Mouse (Mus musculus) G1E (cell line): Measurements from ENCODE around the gene Chka. TPM values are rescaled to one million over a fixed set of nuclear protein-coding genes. Genes with fewer than 3 reads are reported as not detected.

Experiments used
- ATAC-seq: 2 replicates; pipeline ENCODE4 v1.8.0; 2016; ENCODE audit warnings: mild to moderate bottlenecking; ENCODE audit not compliant: insufficient number of reproducible peaks, poor library complexity, low FRiP score, severe bottlenecking; ENCODE audit errors: extremely low read depth
- DNase-seq: peaks from one replicate; pipeline ENCODE4 v3.0.0; 2012; ENCODE audit warnings: low spot score
- H3K27me3 ChIP-seq: 2 replicates; pipeline ENCODE4 v1.6.1; 2012; ENCODE audit warnings: mild to moderate bottlenecking, low read length, inconsistent platforms; ENCODE audit not compliant: insufficient read depth
- H3K36me3 ChIP-seq: replicated peaks from 2 replicates; pipeline ENCODE3; 2012; ENCODE audit warnings: mild to moderate bottlenecking, inconsistent platforms
- H3K4me1 ChIP-seq: 2 replicates; pipeline ENCODE4 v1.6.1; 2012; ENCODE audit warnings: low read depth, low read length, inconsistent platforms, mixed read lengths; ENCODE audit not compliant: insufficient read depth
- H3K4me3 ChIP-seq: 2 replicates; pipeline ENCODE4 v1.5.1; 2012; ENCODE audit warnings: low read depth, mild to moderate bottlenecking, inconsistent platforms, low read length, moderate library complexity, mixed read lengths
- H3K9me3 ChIP-seq: replicated peaks from 2 replicates; pipeline ENCODE4 v1.6.1; 2012; ENCODE audit warnings: inconsistent platforms
- CTCF ChIP-seq: IDR thresholded peaks from 2 replicates; pipeline ENCODE4 v1.5.1; 2012; ENCODE audit warnings: low read depth, low read length, inconsistent platforms, mixed read lengths
- GATA1 ChIP-seq: IDR thresholded peaks from 2 replicates; pipeline ENCODE4 v1.6.1; 2012; ENCODE audit warnings: borderline replicate concordance, low read length, inconsistent platforms, mixed read lengths
- GATA2 ChIP-seq: IDR thresholded peaks from 2 replicates; pipeline ENCODE4 v1.6.1; 2012; ENCODE audit warnings: low read depth, low read length, inconsistent platforms, borderline replicate concordance
- POLR2AphosphoS5 ChIP-seq: IDR thresholded peaks from 2 replicates; pipeline ENCODE4 v1.6.1; 2012; ENCODE audit warnings: low read depth, low read length, inconsistent platforms; ENCODE audit not compliant: insufficient replicate concordance
- TAL1 ChIP-seq: conservative IDR thresholded peaks from 2 replicates; pipeline ENCODE4 v1.6.1; 2012; ENCODE audit warnings: low read depth, low read length, inconsistent platforms, mixed read lengths
- polyA plus RNA-seq: library from polyadenylated mRNA; stranded (reverse); fragments of >175 nt; gene quantifications from 2 replicates; pipeline ENCODE4 v1.2.3, GENCODE M21; 2012
- total RNA-seq, 2 experiments: library from RNA; stranded (forward) in 1 of 2; stranded (reverse) in 1 of 2; fragments of 200-1000 nt in 1 of 2; fragments of >200 nt in 1 of 2; fragmentation: Nextera tagmentation in 1 of 2; gene quantifications; 2 replicates each; pipeline ENCODE4 v1.2.3; 2014 to 2017

Gene Chka
- total and polyA plus RNA-seq, 3 experiments = 7.4 to 31.7 (median 26.7) TPM

GRCm38 (mm10) chr19:3855091-3855490, 3.5 kb downstream of the Chka start:
- Histone ChIP-seq H3K9me3 (no peaks in the 10 kb centered on the region), H3K4me1 (peaks cover 29% of the 10 kb centered on the region), H3K4me3 (no peak overlapping the region), H3K27me3 (no peaks in the 10 kb centered on the region), H3K36me3 (peaks cover 17% of the 10 kb centered on the region)
- ATAC-seq (no peak), DNase-seq (no peak)
- no peak for TF ChIP-seq GATA2
- TF ChIP-seq POLR2AphosphoS5 = no peak
- TF ChIP-seq GATA1 = no peak

GRCm38 (mm10) chr19:3855601-3856000, 4.0 kb downstream of the Chka start:
- ATAC-seq = no peak

GRCm38 (mm10) chr19:3857220-3857619, 5.6 kb downstream of the Chka start:
- DNase-seq = no peak
- TF ChIP-seq POLR2AphosphoS5 = no peak
- no peak for TF ChIP-seq GATA2
- ATAC-seq = no peak

More at GRCm38 (mm10) chr19:3855601-3856000, 4.0 kb downstream of the Chka start:
- Histone ChIP-seq H3K9me3 (no peaks in the 10 kb centered on the region), H3K4me3 (no peak overlapping the region), H3K4me1 (peaks cover 28% of the 10 kb centered on the region), H3K36me3 (peaks cover 17% of the 10 kb centered on the region), H3K27me3 (no peaks in the 10 kb centered on the region)
- TF ChIP-seq TAL1 = no peak
- no peak for TF ChIP-seq GATA2
- TF ChIP-seq POLR2AphosphoS5 = no peak
- no peak for TF ChIP-seq GATA1
- no peak for DNase-seq

GRCm38 (mm10) chr19:3862713-3863112, 11.1 kb downstream of the Chka start:
- ATAC-seq = no peak

More at GRCm38 (mm10) chr19:3857220-3857619, 5.6 kb downstream of the Chka start:
- Histone ChIP-seq H3K4me3 (no peak overlapping the region), H3K36me3 (peaks cover 21% of the 10 kb centered on the region), H3K27me3 (no peaks in the 10 kb centered on the region), H3K4me1 (peaks cover 17% of the 10 kb centered on the region), H3K9me3 (no peaks in the 10 kb centered on the region)

GRCm38 (mm10) chr19:3864960-3865359, 13.4 kb downstream of the Chka start:
- no peaks in the 10 kb centered on the region for H3K27me3 ChIP-seq
- no peaks in the 10 kb centered on the region; the same call in 1 of the 2 replicates for H3K4me1 ChIP-seq
- H3K36me3 ChIP-seq = peaks cover 20% of the 10 kb centered on the region
- no peak for DNase-seq
- no peak for TF ChIP-seq POLR2AphosphoS5
- TF ChIP-seq GATA1 = no peak
- no peak for TF ChIP-seq GATA2
- no peak for TF ChIP-seq TAL1
- TF ChIP-seq CTCF = no peak
- ATAC-seq = no peak
- no peaks in the 10 kb centered on the region for H3K9me3 ChIP-seq
- H3K4me3 ChIP-seq = no peak overlapping the region

More at GRCm38 (mm10) chr19:3862713-3863112, 11.1 kb downstream of the Chka start:
- H3K27me3 ChIP-seq = no peaks in the 10 kb centered on the region
- DNase-seq = no peak
- H3K4me3 ChIP-seq = no peak overlapping the region
- H3K36me3 ChIP-seq = peaks cover 20% of the 10 kb centered on the region
- H3K9me3 ChIP-seq = no peaks in the 10 kb centered on the region
- no peak for TF ChIP-seq TAL1
- TF ChIP-seq GATA2 = no peak
- no peak for TF ChIP-seq GATA1
- TF ChIP-seq CTCF = no peak
- no peak for TF ChIP-seq POLR2AphosphoS5
- no peaks in the 10 kb centered on the region; the same call in 1 of the 2 replicates for H3K4me1 ChIP-seq

- Histone ChIP-seq H3K27me3 (no peaks in the 10 kb centered on the region), H3K9me3 (no peaks in the 10 kb centered on the region), H3K4me1 (no peaks in the 10 kb centered on the region), H3K4me3 (no peak overlapping the region), H3K36me3 (peaks cover 27% of the 10 kb centered on the region)
- ATAC-seq = no peak
- no peak for DNase-seq
- TF ChIP-seq GATA2 (no peak), GATA1 (no peak), POLR2AphosphoS5 (no peak), TAL1 (no peak), CTCF (no peak)
These were observed 16.7 kb downstream of the Chka start for GRCm38 (mm10) chr19:3868290-3868689.

GRCm38 (mm10) chr19:3871468-3871867, 19.9 kb downstream of the Chka start:
- no peaks in the 10 kb centered on the region for H3K4me1 ChIP-seq
- no peaks in the 10 kb centered on the region for H3K9me3 ChIP-seq
- H3K36me3 ChIP-seq = peaks cover 31% of the 10 kb centered on the region
- DNase-seq (no peak), ATAC-seq (no peak)
- no peak overlapping the region for H3K4me3 ChIP-seq
- no peaks in the 10 kb centered on the region for H3K27me3 ChIP-seq
- TF ChIP-seq CTCF (no peak), TAL1 (no peak), POLR2AphosphoS5 (no peak), GATA2 (no peak), GATA1 (no peak)
